In the genomic region with DNA sequence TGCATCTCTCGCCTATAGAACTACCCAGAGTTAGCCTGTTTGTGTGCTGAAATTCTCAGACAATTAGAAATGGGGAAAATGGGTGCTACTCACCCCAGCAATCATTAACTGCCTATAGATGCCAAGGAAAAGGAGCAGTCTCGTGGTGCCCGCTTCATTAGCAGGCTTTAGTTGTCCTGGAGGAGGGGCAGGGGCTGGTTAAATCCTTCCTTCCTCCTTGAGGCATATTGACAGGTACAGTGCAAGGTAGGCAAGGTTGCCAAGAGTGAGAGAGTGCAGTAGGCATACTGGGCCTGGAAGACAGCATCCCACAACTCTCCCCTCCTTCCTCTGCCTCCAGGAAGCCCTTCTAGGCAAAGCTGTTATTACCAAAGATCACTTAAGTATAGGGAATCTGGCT, we compare ENCODE assay signal across 24 mouse cellular contexts. TPM values are rescaled to one million over a fixed set of nuclear protein-coding genes. Genes with fewer than 3 reads are reported as not detected.
DNase-seq lines count a peak whose midpoint lies in the region; ATAC-seq and TF ChIP-seq lines count a peak whose summit lies in the region.
"Had no signal": no experiment of that assay in that cellular context is flagged by ENCODE, and none has a peak within 500 bp of the region (broad histone marks: within the 10 kb centered on the region; RNA-seq: fewer than 3 reads in every experiment).

No protein-coding gene starts in this region.

- no peak for TF ChIP-seq CTCF in kidney, adult 2 months (conservative IDR thresholded peaks at IDR 0.05; ENCODE audit: insufficient read depth, insufficient read length, low read depth, low read length)

- no peak overlapping the region for H3K27ac ChIP-seq in kidney, adult 2 months (ENCODE audit: insufficient read depth, low read depth, low read length)
- H3K27ac ChIP-seq in kidney, embryonic 16.5 days (ENCODE audit: low read length): no peak overlapping the region
- H3K27ac ChIP-seq: embryonic facial prominence, embryonic 10.5 days; embryonic facial prominence, embryonic 12.5 days; forebrain, embryonic 13.5 days; forebrain, embryonic 15.5 days had no signal

- no peaks in the 10 kb centered on the region for H3K36me3 ChIP-seq in kidney, adult 2 months (ENCODE audit: control insufficient read depth, insufficient read depth, low read length)
- H3K36me3 ChIP-seq in kidney, embryonic 16.5 days (ENCODE audit: insufficient read depth, low read length): no peaks in the 10 kb centered on the region
- H3K36me3 ChIP-seq: embryonic facial prominence, embryonic 10.5 days; embryonic facial prominence, embryonic 12.5 days; forebrain, embryonic 15.5 days; G1E had no signal

- peak; percentile 59 for DNase-seq in heart, adult 11 months
- DNase-seq in heart, adult 9 months (ENCODE audit: low spot score in 2 of 2): no peak
- peak; percentile 39 for DNase-seq in kidney, adult 2 months
- peak; percentile 26 to 59 for DNase-seq in kidney, postnatal 25 days
- no peak for DNase-seq in kidney, adult 9 months
- DNase-seq: adrenal gland, adult 8-10 months; adrenal gland, postnatal 14 days; adrenal gland, postnatal 36 days; B cell, adult 2 months; cerebellum, adult 11-12 months; cerebellum, adult 2 months; cerebellum, adult 9-10 months; cerebellum, postnatal 10 days; cerebellum, postnatal 25 days had no signal

- 66% methylated on average over 3 of the region's 3 CpGs for WGBS in kidney, adult 2 months
- 73% methylated on average over 3 of the region's 3 CpGs for WGBS in kidney, embryonic 16.5 days

- ATAC-seq in kidney, embryonic 16.5 days (ENCODE audit: low FRiP score, low TSS enrichment): no peak
- ATAC-seq: activated CD4-positive, CD25-positive, alpha-beta regulatory T cell, adult 4 months; CD4-positive, CD25-positive, alpha-beta regulatory T cell, adult 4 months; forebrain, embryonic 13.5 days; forebrain, embryonic 15.5 days; Patski had no signal

- TF ChIP-seq POLR2A in kidney, adult 2 months (IDR thresholded peaks at IDR 0.05; ENCODE audit: low read depth, low read length): no peak

- H3K9ac ChIP-seq in kidney, embryonic 16.5 days (replicated peaks; ENCODE audit: low read length): no peak overlapping the region
- H3K9ac ChIP-seq: embryonic facial prominence, embryonic 12.5 days; forebrain, embryonic 13.5 days; forebrain, embryonic 15.5 days had no signal

- H3K4me1 ChIP-seq in kidney, adult 2 months (ENCODE audit: control insufficient read depth, insufficient read depth, low read length): no peaks in the 10 kb centered on the region
- no peaks in the 10 kb centered on the region for H3K4me1 ChIP-seq in kidney, embryonic 16.5 days (ENCODE audit: insufficient read depth, low read length)
- H3K4me1 ChIP-seq: embryonic facial prominence, embryonic 10.5 days; embryonic facial prominence, embryonic 12.5 days; forebrain, embryonic 13.5 days; forebrain, embryonic 15.5 days had no signal

- H3K9me3 ChIP-seq in kidney, embryonic 16.5 days (ENCODE audit: low read length): no peaks in the 10 kb centered on the region
- H3K9me3 ChIP-seq: embryonic facial prominence, embryonic 10.5 days; embryonic facial prominence, embryonic 12.5 days; forebrain, embryonic 13.5 days; forebrain, embryonic 15.5 days; G1E had no signal

- H3K4me2 ChIP-seq in kidney, embryonic 16.5 days (replicated peaks; ENCODE audit: low read depth, low read length): no peak overlapping the region
- H3K4me2 ChIP-seq: embryonic facial prominence, embryonic 12.5 days; forebrain, embryonic 13.5 days; forebrain, embryonic 15.5 days had no signal

- no peak overlapping the region for H3K4me3 ChIP-seq in kidney, adult 2 months (ENCODE audit: insufficient read depth, low read depth, low read length)
- H3K4me3 ChIP-seq in kidney, embryonic 16.5 days (ENCODE audit: low read length): no peak overlapping the region
- H3K4me3 ChIP-seq: embryonic facial prominence, embryonic 10.5 days; embryonic facial prominence, embryonic 12.5 days; forebrain, embryonic 13.5 days; forebrain, embryonic 15.5 days had no signal

- H3K27me3 ChIP-seq in kidney, adult 2 months (replicated peaks; ENCODE audit: control insufficient read depth, insufficient read depth, low read length): no peaks in the 10 kb centered on the region
- no peaks in the 10 kb centered on the region for H3K27me3 ChIP-seq in kidney, embryonic 16.5 days (ENCODE audit: insufficient read depth, low read length)
- H3K27me3 ChIP-seq: CH12.LX; embryonic facial prominence, embryonic 12.5 days; forebrain, embryonic 13.5 days; forebrain, embryonic 15.5 days; Patski had no signal

RNA-seq across cellular contexts. Expression of gene Tmc3, which starts 9.3 kb away (rescaled TPM):
- polyA plus RNA-seq in kidney, adult 2 months (2012; rRNA removed): 0.88 and 1.0 TPM in 2 replicates
- polyA plus RNA-seq in kidney, embryonic 16.5 days (2015; fragmentation: Nextera tagmentation; extraction: Ambion mirVana): 1.4 and 2.3 TPM in 2 replicates
- polyA plus RNA-seq: G1E had no signal

RNA-seq across cellular contexts. Expression of gene Stard5, which starts 37.7 kb away (rescaled TPM):
- 80.0 and 88.2 TPM in 2 replicates for polyA plus RNA-seq in kidney, adult 2 months (2012; rRNA removed)
- polyA plus RNA-seq in kidney, embryonic 16.5 days (2015; fragmentation: Nextera tagmentation; extraction: Ambion mirVana): 30.9 and 31.7 TPM in 2 replicates

Comparison
In these comparisons a context has a peak if more than half of its experiments do, and no peak if none do; other contexts are left out.
1. DNase-seq: peak in heart, adult 11 months (single experiment), kidney, adult 2 months (single experiment) and kidney, postnatal 25 days (2 of 2); none in heart, adult 9 months (0 of 2) and kidney, adult 9 months (single experiment).